Mouse (Mus musculus) frontal cortex, postnatal 25 days (tissue): Measurements from ENCODE around the gene Ncam1.

Experiments
- DNase-seq, 2 experiments: peaks; one replicate each; pipeline ENCODE4 v3.0.0; 2022; ENCODE audit warnings: low spot score in 2 of 2

The Ncam1 gene

DNA sequence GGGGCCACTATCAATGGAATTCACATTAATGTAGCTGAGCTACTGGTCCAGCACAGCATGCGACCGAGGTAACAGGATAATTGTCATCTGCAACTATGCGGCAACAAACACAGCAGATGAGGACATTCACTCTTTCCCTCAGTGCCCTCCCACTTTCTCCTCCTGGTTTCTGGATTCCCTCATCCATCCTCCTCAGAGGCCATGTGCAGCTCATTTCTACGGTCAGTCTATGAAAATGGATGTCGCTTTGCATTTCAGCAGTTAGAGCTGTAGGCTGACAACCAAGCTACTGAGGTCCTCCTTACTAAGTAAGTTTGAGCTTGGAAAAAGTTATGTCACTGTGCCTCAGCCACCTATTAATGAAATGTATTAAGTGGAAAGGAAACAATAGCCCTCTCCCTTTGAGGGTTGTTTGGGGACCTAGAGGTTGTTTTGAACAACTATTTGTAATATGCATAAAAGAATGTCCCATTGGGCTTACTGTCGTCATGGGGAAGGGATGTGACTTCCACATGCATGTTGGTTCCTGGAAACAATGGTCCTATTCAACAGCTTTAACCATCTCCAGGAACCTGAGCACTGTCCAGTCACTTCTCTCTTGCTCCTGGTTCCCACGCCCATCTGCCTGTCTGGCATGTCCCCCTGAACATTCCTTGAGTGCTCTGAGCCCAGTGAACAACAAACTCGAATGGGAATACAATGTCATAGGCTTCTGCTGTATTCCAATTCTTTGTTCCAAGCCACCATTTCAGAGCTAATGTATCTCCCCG is 122.8 kb downstream of the Ncam1 start:
- no peak for DNase-seq

GRCm38 (mm10) chr9:49672646-49673199 is 126.0 kb downstream of the Ncam1 start:
- no peak for DNase-seq

DNA sequence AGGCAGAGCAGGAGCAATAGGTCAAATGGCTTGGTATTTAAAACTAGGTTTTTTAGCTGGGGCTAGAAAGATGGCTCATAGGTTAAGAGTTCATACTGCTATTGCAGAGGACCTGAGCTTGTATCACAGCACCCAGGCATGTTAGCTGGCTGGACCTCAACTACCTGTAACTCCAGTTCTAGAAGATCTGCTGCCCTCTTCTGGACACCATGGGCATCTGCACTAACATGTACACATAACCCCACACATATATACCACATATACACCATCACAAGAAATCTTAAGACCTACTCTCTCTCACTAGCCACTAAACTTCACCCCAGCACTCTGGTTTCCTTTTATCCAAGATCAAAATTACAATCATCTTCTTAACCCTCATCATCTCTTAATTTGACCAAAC is 131.7 kb downstream of the Ncam1 start:
- no peak for DNase-seq

DNA sequence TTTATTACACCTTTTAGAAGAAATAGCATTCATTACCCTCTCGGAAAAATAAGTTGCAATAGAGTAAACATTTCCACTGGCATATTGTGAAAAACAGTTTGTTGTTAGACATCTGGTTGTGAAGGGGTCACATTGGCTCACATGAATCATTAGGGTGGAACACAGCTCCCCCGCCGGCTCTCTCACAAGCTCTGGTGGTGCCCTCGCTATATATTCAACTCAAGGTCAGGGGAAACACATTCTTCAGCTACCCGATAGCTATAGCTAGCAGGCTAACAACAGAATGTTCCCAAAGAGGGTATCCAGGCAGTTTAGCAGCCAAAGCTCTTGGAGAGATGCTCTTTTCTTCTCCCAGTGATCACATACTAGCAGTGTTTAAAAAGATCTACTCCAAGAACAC is 133.4 kb downstream of the Ncam1 start:
- DNase-seq, result no peak

- DNase-seq, result no peak
Observed at GRCm38 (mm10) chr9:49663927-49664320, 134.8 kb downstream of the Ncam1 start.

DNA sequence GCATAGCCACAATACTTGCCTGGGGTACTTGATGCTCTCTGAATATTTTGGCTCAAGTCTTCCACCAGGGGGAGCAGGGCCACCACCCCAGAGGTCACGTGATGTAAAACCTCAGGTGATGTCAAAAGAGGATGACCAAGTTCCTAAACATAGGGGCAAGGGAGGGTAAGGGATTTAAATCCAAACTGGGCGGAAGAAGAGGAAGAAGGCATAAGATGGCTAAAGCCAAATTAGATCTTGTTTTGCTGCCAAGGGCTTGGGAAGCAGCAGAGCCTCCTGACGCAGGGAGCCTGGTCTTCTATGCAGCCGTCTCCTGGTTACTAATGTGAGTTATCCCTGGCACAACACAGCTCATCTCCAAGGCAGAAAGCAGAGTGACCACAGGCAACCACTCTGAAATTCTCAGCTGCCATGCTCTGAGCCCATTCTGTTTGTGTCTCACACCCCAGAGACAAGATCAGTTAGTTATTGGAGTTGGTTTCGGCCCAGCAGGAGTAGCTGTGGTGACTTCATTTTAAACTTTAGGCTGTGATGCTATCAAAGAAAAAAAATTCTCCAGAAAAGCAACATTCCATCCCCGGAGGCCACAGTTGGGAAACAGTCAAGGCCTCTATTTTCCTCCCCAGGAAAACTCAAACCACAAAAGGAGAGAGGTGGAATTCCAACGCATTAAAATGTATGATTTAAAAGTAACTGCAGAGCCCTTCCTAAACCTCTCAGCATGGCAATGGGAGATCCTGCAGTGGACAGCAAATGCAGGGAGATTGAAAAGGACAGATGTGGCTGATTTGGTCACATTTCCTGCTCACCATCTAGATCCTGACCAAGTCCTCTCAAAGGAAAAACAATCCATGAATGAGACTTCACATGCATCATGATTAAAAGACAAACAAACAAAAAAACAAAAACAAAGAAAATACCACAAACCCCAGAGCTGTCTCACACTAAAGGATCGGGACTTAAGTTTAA is 135.5 kb downstream of the Ncam1 start:
- no peak for DNase-seq

DNA sequence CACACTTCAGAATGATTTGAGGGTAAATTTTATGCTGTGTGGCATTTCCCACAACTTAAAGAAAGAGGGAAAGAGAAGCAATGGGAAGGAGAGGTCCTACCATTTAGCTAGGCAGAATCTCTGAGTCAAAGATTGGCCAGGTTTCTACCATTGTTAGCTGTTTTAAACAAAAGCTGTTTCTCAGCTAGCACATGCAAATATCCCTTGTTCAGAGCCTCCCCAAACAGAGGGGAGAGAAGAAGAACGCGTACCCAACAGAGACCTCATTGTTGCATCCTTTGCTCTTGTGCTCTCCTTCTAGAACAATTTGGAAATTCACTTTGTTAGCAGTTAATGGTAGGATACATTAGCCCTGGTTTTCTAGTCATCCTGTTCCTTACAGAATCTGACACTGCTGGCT is 137.2 kb downstream of the Ncam1 start:
- no peak for DNase-seq

GRCm38 (mm10) chr9:49658381-49658856 is 140.3 kb downstream of the Ncam1 start:
- DNase-seq, result peak in 1 of 2 experiments; percentile 22

DNA sequence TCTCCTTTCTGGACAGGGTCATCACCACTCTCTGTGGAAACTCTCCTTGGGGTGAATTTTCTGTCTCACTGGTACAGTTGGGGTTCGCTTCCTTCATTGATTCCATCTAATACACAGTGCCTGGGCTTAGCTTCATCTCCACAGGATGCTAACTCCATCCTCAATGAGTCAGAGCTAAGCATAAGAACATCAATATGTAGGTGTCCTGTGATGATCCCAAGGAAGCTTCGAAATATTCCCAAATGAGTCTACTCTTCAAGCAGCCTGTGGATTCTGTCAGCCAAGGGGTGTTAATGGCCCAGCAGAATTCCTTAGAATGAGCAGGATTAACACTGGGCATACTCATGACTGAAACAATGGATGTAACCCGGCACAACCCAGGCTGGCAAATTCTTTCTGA is 144.3 kb downstream of the Ncam1 start:
- DNase-seq, result no peak

DNA sequence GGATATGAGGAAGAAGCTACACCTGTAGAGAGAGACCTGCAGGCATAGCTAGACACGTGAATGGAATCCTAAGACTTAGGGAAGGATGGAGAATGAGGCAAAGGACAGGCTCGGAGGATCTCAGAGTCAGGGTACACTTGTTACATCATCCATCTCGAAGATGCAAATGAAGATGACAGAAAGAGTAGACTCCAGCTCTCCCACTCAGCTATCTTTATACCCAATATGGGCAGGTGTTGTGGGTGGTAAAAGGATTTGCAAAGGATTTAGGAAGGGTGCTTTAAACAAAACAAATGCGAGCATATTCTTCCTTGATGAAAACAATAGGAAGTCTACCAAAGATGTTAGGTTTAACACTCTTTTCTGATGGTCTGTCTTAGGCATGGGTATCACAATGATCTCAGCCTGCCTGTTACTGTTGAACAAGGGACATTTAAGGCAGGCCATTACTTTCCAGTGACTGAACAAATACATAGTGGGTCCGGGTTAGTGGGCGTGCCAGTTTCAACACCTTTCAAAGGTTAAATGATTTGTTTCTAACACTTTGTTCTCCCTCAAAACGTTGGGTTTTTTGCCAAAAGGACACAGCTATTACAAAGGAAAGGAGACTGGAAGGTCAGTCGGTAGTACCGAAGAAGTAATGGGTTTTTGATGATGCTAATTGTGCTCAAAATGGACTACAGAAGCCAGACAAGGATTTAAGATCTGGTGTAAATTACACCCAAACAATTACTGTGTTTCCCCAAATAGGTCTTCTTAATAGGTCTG is 145.1 kb downstream of the Ncam1 start:
- no peak for DNase-seq

DNA sequence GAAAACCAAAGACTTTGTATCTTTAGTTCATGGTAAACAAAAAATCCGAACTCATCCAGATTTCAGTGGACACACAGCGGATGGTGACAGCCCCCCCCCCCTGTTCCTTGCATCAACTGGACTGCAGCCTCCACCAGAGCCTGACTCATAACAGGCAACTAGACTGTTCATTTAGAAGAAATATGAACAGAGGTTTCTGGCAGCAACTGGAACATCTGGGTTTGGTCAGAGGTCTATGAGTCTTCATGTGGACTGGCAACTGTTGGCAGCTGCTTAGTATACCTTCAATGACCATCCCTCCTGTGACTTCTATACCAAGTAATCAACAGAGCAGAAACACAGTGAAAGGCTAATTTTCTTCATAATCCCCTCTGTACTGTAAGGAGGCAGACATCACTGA is 154.4 kb downstream of the Ncam1 start:
- DNase-seq, result no peak

DNA sequence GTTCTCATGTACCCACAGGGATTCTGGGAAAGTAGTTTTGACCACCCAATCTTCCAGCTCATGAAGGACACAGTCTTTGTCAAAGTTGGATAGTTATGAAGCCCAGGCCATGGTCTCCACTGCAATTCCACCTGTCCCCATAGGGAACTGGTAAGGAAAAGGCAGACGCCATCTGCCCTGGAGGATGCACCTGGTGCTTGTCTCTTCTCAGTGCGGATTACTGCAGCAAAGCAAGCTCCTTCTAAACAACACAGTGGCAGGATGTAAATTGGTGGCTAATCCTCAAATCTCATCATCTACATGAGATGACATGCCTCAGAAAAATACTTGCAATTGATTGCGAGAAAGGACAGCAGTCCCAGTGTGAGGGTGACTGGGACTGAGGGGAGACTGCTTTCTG is 158.0 kb downstream of the Ncam1 start:
- DNase-seq, result no peak

- DNase-seq, result no peak
Observed at GRCm38 (mm10) chr9:49640142-49640541, 158.6 kb downstream of the Ncam1 start.

- DNase-seq, result no peak
Observed at GRCm38 (mm10) chr9:49637955-49638354, 160.8 kb downstream of the Ncam1 start.

DNA sequence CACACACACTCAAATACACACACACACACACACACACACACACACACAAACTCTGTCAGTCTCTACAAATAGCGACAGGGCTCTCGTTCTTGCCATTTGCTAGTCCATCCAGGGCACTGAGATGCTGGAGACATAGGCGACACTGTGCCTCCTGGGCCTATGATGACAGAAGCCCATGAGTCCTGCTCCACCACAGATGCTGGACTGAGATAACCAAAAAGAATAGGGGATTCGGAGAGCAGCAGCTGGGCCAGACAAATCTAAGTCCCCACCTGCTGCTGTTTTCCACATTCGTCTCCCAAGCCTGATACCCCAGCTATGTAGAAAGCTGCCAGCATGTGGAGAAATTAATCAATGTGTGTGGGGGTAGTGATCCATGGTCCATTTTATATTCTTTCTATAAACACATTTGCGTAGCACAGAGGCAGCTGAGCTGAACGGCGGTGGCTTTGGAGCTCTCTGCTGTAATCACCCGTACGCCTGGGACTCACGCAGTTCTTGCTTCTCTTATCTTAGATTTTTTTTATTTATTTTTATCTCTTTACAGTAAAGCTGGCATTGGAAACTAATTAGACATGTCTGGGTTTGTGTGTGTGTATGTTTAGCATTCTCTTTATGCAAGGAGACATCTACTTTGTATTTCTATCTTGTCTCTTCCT is 162.9 kb downstream of the Ncam1 start:
- no peak for DNase-seq

DNA sequence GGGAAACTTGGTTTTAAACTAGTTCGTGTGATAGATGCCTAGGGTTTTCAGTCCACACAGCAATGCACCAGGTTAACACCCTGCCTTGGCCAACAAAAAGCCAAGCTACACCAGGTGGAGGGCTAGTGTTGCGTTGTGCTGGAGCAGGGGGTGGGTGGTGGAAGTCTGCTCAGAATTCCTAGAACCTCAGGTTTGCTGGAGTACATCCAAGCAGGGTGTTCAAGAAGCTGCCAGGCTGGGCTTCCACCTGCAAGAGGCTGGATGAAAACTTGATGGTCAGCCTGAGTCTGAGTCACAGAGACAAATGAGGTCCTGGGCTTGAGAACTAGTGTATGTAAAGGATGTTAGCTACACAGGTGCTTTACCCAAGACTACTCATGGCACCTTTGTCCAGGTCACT is 166.1 kb downstream of the Ncam1 start:
- no peak for DNase-seq

GRCm38 (mm10) chr9:49630336-49630735 is 168.4 kb downstream of the Ncam1 start:
- no peak for DNase-seq

DNA sequence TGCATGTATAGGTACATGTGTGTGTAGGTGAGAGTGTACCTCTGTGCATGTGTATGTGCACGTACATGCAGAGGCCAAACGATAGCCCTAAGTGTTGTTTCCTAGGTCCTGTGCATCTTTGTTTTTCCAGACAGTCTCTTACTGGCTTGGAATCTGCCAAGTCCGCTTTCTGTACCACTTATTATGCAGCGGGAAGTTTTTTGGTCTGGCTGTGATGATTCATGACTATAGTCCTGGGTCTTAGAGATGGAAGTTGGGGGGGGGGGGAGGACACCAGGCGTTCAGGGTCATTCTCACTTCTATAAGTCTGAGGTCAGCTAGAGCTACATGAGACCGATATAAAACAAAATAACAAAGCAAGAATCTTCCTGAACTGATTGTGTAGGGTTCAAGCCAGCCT is 173.8 kb downstream of the Ncam1 start:
- no peak for DNase-seq

DNA sequence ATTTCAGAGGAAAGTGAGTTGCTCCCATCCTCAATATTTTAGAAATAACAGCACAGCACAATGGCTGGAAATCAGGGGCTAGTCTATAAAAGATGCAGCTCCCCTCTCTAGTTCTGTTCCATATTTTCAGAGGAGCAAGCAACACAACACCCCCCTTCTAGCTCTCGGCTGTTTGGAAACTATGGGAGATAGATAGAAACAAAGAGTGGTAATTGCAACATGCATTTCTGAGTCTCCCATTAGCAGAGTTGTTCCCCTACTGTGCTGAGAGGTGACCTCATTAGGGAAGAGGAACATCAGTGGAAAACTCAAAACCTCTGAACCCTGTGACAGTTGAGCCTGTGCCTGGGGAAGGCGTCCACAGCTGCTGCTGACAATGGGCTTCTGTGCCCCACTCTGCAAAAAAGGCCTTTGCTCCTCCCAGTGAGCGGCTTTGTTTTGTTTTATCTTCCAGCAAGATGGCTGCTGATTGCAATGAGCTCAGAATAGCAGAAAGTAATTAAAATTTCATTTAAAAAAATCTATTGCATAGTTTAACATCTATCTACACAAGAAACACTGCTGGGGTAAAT is 174.7 kb downstream of the Ncam1 start:
- no peak for DNase-seq

- no peak for DNase-seq
Observed at GRCm38 (mm10) chr9:49622928-49623676, 175.6 kb downstream of the Ncam1 start.
